Comparison of ENCODE assay signal across 1 mouse cellular context in the genomic region with DNA sequence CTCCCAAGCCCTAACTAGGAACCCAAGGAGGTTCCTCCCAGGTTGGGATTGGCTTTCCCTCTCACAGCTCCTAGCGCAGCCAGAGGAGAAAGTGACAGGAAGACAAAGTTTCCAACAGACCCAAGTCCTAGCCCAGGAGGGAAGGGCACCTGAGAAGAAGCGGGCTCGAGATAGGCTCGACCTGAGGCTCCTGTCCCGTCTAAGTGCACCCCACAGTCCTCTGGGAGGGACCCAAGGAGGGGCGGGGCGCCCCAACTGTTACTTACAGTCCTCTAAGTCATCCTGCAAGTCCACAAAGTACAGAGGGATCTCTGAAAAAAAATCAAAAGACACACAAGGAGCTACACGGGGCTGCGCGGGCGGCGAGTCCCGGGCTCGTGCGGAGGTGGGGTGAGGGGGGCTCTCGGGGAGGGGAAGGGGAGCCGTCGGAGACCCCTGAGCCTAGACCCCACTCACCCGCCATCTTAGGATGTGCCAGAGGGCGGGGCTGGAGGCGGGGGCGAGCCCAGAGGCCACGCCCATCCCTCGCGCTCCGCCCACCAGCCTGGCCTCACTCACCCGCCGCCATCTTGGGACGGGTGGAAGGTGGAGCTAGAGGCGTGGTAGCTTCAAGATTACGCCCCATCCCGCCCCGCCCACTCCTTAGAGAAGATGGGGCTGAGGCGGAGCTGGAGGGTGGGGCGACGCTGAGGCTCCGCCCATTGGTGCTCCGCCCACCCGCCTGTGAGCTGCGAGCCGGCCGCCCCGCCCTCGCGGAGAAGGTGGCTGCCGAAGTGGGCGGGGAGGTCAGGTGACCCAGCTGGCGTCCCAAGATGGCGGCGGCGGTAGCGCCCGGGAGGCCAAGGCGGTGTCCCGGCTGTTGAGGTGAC.
TF ChIP-seq lines count a peak whose summit lies in the region.

A gene (plus strand): TSS at position 704 of the 869 bp plus-strand sequence.

TF ChIP-seq in MEL, 35 proteins besides CTCF, POLR2A, EP300 and RAD21 (continued from another document):
- TF ChIP-seq E2F4 (IDR thresholded peaks at IDR 0.05; ENCODE audit: borderline replicate concordance, low read depth, low read length): no peak
